Mouse (Mus musculus) large intestine, adult 2 months (tissue): Measurements from ENCODE around the gene Gucy1a1. TPM values are rescaled to one million over a fixed set of nuclear protein-coding genes. Genes with fewer than 3 reads are reported as not detected.

Source experiments
- polyA plus RNA-seq: library from polyadenylated mRNA; depleted of rRNA; stranded (reverse); fragments of >200 nt; gene quantifications from 2 replicates; pipeline ENCODE4 v1.2.3, GENCODE M21; 2012; rRNA removed

Gene Gucy1a1
- polyA plus RNA-seq, 1 experiment: 4.2 TPM

Other genes with a start within 250 kb of the Gucy1a1 start
- gene Ctso, start 213.2 kb downstream of the Gucy1a1 start, polyA plus RNA-seq: 5.4 and 7.2 TPM in 2 replicates
- gene Tdo2, start 169.6 kb downstream of the Gucy1a1 start, polyA plus RNA-seq: 0.05 TPM in 1 of 2 replicates, not detected in the other
- gene Asic5, start 163.5 kb downstream of the Gucy1a1 start, polyA plus RNA-seq: 0.17 and 0.29 TPM in 2 replicates
- gene Gucy1b1, start 71.1 kb downstream of the Gucy1a1 start, polyA plus RNA-seq: 4.9 and 7.0 TPM in 2 replicates
- gene Map9, start 212.3 kb upstream of the Gucy1a1 start, polyA plus RNA-seq: 0.25 and 0.27 TPM in 2 replicates